Mouse (Mus musculus) C2C12 (cell line): ENCODE data around the gene Ints14. TPM values are rescaled to one million over a fixed set of nuclear protein-coding genes. Genes with fewer than 3 reads are reported as not detected.

Experiments
- H3K27me3 ChIP-seq: one replicate; pipeline ENCODE4 v1.6.1; 2011; ENCODE audit not compliant: control insufficient read depth, insufficient read depth, insufficient read length
- H3K36me3 ChIP-seq: one replicate; pipeline ENCODE4 v1.6.1; 2011; ENCODE audit not compliant: control insufficient read depth, insufficient read depth
- H3K4me3 ChIP-seq: one replicate; pipeline ENCODE4 v1.5.1; 2011; ENCODE audit warnings: mild to moderate bottlenecking, control low read depth; ENCODE audit not compliant: poor library complexity, insufficient read depth, severe bottlenecking
- H3K79me2 ChIP-seq: one replicate; pipeline ENCODE4 v1.6.1; 2011; ENCODE audit not compliant: control insufficient read depth, insufficient read depth
- H3K79me3 ChIP-seq: one replicate; pipeline ENCODE4 v1.6.1; 2011; ENCODE audit warnings: low read depth, control low read depth
- H3ac ChIP-seq: one replicate; pipeline ENCODE3; 2011; ENCODE audit warnings: low read depth; ENCODE audit not compliant: control insufficient read depth, insufficient read length
- CEBPB ChIP-seq: IDR thresholded peaks from one replicate; pipeline ENCODE4 v1.6.1; 2011; ENCODE audit warnings: low read depth, mild to moderate bottlenecking, control low read depth, moderate library complexity
- CTCF ChIP-seq: IDR thresholded peaks from one replicate; pipeline ENCODE4 v1.5.1; 2011; ENCODE audit not compliant: control insufficient read depth, insufficient read depth, insufficient read length
- FOSL1 ChIP-seq: IDR thresholded peaks from one replicate; pipeline ENCODE4 v1.8.0; 2011; ENCODE audit warnings: mild to moderate bottlenecking, low read length; ENCODE audit not compliant: poor library complexity, insufficient read depth, severe bottlenecking
- MAX ChIP-seq: IDR thresholded peaks from one replicate; pipeline ENCODE4 v1.6.1; 2011; ENCODE audit warnings: mild to moderate bottlenecking, control low read depth
- MYOD1 ChIP-seq: IDR thresholded peaks from one replicate; pipeline ENCODE4 v1.6.1; 2011; ENCODE audit warnings: low read depth; ENCODE audit not compliant: control insufficient read depth, insufficient read length
- MYOG ChIP-seq: IDR thresholded peaks from one replicate; pipeline ENCODE4 v1.6.1; 2011; ENCODE audit not compliant: control insufficient read depth, insufficient read length; ENCODE audit errors: extremely low read depth
- USF1 ChIP-seq: IDR thresholded peaks from one replicate; pipeline ENCODE4 v1.6.1; 2011; ENCODE audit warnings: low read depth, mild to moderate bottlenecking, control low read depth, moderate library complexity
- polyA plus RNA-seq: library from polyadenylated mRNA; unstranded; fragments of >200 nt; fragmentation: generic; extraction: Trizol; gene quantifications from one replicate; pipeline ENCODE4 v1.2.1, GENCODE M21; 2012; ENCODE audit warnings: missing spikeins

Ints14 gene
- polyA plus RNA-seq, 1 experiment: 20.5 TPM

GRCm38 (mm10) chr9:64925771-64926170 is 34.9 kb upstream of the Ints14 start:
- H3K27me3 ChIP-seq: no peaks in the 10 kb centered on the region
- no peaks in the 10 kb centered on the region for H3K36me3 ChIP-seq
- H3ac ChIP-seq: no peak overlapping the region
- no peak overlapping the region for H3K4me3 ChIP-seq
- TF ChIP-seq MAX (no peak), MYOG (no peak), USF1 (no peak), FOSL1 (no peak), CTCF (no peak), MYOD1 (no peak), CEBPB (no peak)
- H3K79me2 ChIP-seq: no peaks in the 10 kb centered on the region
- no peaks in the 10 kb centered on the region for H3K79me3 ChIP-seq

- Histone ChIP-seq H3K4me3 (no peak overlapping the region), H3K79me2 (no peaks in the 10 kb centered on the region), H3K79me3 (no peaks in the 10 kb centered on the region), H3K27me3 (peaks cover 4% of the 10 kb centered on the region), H3ac (no peak overlapping the region), H3K36me3 (no peaks in the 10 kb centered on the region)
- no peak for TF ChIP-seq MAX
- no peak for TF ChIP-seq MYOD1
- no peak for TF ChIP-seq USF1
- no peak for TF ChIP-seq FOSL1
Measured at GRCm38 (mm10) chr9:64926201-64926991, 34.3 kb upstream of the Ints14 start.

- H3K79me2 ChIP-seq: no peaks in the 10 kb centered on the region
- TF ChIP-seq MAX (no peak), USF1 (no peak), CTCF (no peak), MYOG (no peak), CEBPB (no peak), MYOD1 (no peak), FOSL1 (no peak)
Measured at GRCm38 (mm10) chr9:64930256-64930655, 30.4 kb upstream of the Ints14 start.

GRCm38 (mm10) chr9:64931751-64932610 is 28.7 kb upstream of the Ints14 start:
- Histone ChIP-seq H3K27me3 (peaks cover 20% of the 10 kb centered on the region), H3K79me3 (no peaks in the 10 kb centered on the region), H3K36me3 (no peaks in the 10 kb centered on the region), H3K4me3 (no peak overlapping the region), H3K79me2 (no peaks in the 10 kb centered on the region), H3ac (no peak overlapping the region)
- TF ChIP-seq CEBPB (no peak), MYOG (no peak), CTCF (no peak), MYOD1 (no peak), USF1 (no peak), MAX (no peak), FOSL1 (no peak)

More at GRCm38 (mm10) chr9:64930256-64930655, 30.4 kb upstream of the Ints14 start:
- H3K36me3 ChIP-seq: no peaks in the 10 kb centered on the region
- no peak overlapping the region for H3K4me3 ChIP-seq
- peaks cover 17% of the 10 kb centered on the region for H3K27me3 ChIP-seq
- no peak overlapping the region for H3ac ChIP-seq
- H3K79me3 ChIP-seq: no peaks in the 10 kb centered on the region

GRCm38 (mm10) chr9:64934015-64934754 is 26.5 kb upstream of the Ints14 start:
- Histone ChIP-seq H3K79me2 (no peaks in the 10 kb centered on the region), H3K79me3 (no peaks in the 10 kb centered on the region), H3K4me3 (no peak overlapping the region), H3K36me3 (no peaks in the 10 kb centered on the region), H3K27me3 (peaks cover 20% of the 10 kb centered on the region), H3ac (no peak overlapping the region)
- TF ChIP-seq MYOD1 (no peak), MYOG (no peak), MAX (no peak), FOSL1 (no peak)
